Mouse (Mus musculus): ENCODE data around the gene Pick1.

GRCm38 (mm10) chr15:79290340-79290739, 61.4 kb downstream of the Pick1 start:
- TF ChIP-seq CTCF (IDR thresholded peaks at IDR 0.05; ENCODE audit: borderline replicate concordance, insufficient read depth, low read length) (no peak), POLR2A (IDR thresholded peaks at IDR 0.05; ENCODE audit: low read depth, low read length) (no peak)

All from embryonic fibroblast, embryonic 13.5 days (primary cell).